Mouse (Mus musculus) retina, adult 2 months (tissue): ENCODE data around the gene Col12a1.
"Not testable (repeated sequence)": the region's sequence is repeated elsewhere in the genome, so short reads cannot be mapped to it uniquely, and the experiment has no call there.

Source experiments
- DNase-seq: peaks from one replicate; pipeline ENCODE4 v3.0.0-alpha.2; 2012; ENCODE audit warnings: low read depth, low spot score

Col12a1 gene

DNA sequence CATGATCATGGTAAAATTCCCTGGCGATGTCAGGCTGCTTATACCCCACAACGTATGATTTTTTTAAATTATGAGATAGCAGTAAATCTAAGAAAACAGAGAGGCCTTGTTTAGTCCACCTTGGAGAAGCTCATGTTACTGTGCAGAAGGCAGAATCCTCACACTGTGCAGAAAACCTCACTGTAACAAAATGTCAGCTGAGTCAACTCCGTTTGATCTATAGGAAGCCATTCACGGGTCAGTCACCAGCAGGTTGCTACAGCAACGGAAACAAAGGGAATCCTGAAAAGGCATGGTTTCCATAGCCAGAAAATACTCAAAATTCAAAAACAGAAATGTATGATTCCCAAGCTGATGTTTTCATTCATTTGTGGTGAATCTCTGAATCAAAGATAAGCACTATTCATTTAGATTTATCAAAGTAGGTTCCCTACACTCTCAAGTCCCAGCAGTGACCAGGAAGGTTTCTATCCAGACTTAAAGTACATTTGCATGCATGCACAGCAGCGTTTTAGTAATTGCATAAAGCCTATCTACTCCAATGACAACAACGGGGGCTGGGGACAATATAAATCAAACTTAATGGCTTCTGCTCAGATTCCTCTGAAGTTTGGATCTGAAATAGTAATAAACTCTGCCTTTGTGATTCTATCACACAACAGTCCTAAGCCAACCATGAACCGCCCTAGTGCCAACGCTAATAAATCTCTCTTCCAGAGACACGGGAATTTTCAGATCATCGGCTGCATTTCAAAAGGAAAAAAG lies 28.7 kb downstream of the Col12a1 start:
- DNase-seq: no peak

DNA sequence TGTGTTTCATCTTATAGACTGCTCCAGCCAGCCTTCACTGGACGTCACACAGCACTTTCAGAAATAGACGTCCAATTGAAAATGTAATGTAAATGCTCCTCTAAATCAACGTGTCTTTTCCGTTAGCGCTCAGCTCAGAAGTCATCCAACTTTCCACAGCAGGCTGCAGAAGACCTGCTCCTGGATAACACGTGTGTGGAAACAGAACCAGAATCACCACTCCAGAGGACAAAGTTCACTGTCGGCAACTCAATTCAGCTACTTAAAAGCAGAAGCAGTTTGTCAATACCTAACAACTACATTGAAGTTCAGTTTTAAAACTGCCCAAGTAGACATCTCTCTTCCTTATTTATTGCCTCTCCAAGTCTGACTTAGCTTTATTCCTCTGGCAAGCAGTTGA lies 29.3 kb downstream of the Col12a1 start:
- DNase-seq: no peak

DNA sequence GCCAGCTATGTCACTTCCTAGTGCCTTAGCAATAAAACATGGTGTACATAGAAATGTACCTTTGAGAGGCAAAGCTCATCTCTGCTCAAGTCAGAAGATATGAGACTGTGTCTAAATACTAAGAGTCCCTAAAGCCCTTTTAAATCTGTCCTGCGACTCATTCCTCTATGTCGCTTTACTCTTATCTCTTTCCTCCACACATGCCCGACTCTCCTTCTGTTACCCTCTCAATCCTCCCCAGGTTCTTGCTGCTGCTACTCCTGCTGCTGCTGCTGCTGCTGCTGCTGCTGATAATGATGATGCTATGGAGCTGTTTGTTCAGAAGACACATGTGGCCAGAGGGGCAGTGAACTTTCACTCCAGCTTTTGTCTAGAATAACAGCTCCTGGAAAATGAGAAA lies 31.4 kb downstream of the Col12a1 start:
- no peak for DNase-seq

DNA sequence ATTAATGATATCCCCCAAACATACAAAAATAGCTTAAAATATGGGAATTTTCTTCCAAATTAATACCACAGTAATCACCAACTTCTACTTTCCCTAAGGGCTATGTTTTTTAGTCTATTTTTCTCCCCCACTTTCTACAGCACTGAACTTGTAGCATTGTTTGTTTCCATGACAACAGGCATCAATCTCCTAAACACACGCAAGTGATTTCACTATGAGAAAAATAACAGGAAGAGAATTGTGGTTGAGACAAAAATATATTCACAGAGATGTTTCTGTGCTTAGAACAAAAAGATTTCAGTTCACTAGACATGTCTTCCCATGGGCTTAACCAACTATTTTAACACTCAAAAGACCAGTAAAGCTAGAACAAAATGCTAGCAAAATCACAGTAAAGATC lies 32.6 kb downstream of the Col12a1 start:
- DNase-seq: no peak

- DNase-seq: no peak
These were observed 38.0 kb downstream of the Col12a1 start for GRCm38 (mm10) chr9:79680453-79681240.

GRCm38 (mm10) chr9:79668806-79669205 lies 49.8 kb downstream of the Col12a1 start:
- DNase-seq: not testable (repeated sequence)

GRCm38 (mm10) chr9:79653327-79654150 lies 65.1 kb downstream of the Col12a1 start:
- no peak for DNase-seq

GRCm38 (mm10) chr9:79648587-79648986 lies 70.0 kb downstream of the Col12a1 start:
- DNase-seq: no peak

- DNase-seq: no peak
These were observed 72.9 kb downstream of the Col12a1 start for GRCm38 (mm10) chr9:79645757-79646156.

- no peak for DNase-seq
These were observed 79.1 kb downstream of the Col12a1 start for GRCm38 (mm10) chr9:79639430-79640090.

GRCm38 (mm10) chr9:79637879-79638278 lies 80.8 kb downstream of the Col12a1 start:
- DNase-seq: no peak

GRCm38 (mm10) chr9:79634076-79634475 lies 84.6 kb downstream of the Col12a1 start:
- no peak for DNase-seq

DNA sequence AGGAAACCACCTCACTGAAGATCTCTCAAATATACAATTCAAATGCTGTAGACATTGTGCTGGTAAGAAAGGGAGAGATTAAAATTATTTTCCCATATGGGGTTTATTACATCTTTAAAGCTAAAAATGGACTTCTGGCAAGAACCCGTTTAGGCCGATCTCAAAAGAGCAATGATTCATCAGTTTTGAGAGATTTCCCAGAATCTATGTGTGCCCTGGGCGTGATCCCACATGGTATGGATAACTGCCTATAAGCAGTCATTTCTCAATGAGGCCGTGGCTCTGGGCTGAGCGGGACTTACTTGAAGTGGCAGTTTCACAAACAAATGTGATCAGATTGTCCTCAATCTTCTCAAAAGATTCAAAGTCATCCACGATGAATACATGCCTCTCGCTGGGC lies 87.4 kb downstream of the Col12a1 start:
- DNase-seq: no peak

GRCm38 (mm10) chr9:79618839-79619597 lies 99.6 kb downstream of the Col12a1 start:
- no peak for DNase-seq

- no peak for DNase-seq
These were observed 101.3 kb downstream of the Col12a1 start for GRCm38 (mm10) chr9:79617336-79617735.

GRCm38 (mm10) chr9:79616040-79616439 lies 102.6 kb downstream of the Col12a1 start:
- DNase-seq: no peak

DNA sequence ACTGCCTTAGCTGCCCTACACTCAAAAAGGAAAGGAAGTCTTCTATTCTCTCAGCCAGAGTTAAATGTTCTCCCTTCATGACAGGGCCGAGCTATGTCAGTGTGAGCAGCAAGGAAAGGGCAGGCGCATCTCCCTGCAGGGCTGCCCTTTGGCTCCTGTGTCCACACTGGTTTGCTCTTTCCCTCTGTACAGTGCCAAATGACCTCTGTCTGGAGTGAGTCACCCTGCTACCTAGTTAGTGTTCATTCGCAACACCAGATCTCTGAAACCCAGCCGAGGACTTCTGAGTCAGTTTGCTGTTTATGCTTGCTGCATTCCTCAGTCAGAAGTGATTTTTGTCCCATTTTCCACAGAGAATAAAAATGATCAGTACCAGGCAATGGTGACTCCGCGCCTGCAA lies 108.3 kb downstream of the Col12a1 start:
- no peak for DNase-seq

- DNase-seq: no peak
These were observed 109.0 kb downstream of the Col12a1 start for GRCm38 (mm10) chr9:79609661-79610060.

GRCm38 (mm10) chr9:79608795-79609194 lies 109.8 kb downstream of the Col12a1 start:
- DNase-seq: no peak

DNA sequence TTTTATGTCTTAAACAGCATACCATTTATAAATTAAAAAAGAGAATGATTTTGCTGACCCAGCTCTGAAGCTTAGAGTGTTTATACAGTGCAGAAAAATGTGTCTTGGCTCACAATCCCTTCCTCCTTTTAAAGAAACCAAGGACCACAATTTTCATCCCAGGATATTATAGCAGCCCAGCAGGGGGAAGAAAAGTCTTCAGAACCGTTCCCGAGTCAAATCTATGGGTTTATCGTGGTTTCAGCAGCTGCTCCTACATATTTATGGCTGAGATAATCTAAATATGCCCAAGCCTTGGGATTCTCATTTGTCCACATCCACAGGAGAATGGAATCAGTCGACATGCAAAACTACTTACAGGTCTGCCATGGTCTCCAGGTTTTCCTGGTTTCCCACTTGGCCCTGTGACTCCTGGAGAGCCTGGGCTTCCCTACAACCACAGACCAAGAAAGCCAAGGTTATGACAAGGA lies 110.5 kb downstream of the Col12a1 start:
- DNase-seq: no peak

GRCm38 (mm10) chr9:79606122-79606521 lies 112.5 kb downstream of the Col12a1 start:
- no peak for DNase-seq
